Mouse (Mus musculus) urinary bladder, postnatal 10 days (tissue): ENCODE measurements at regions not wholly inside any gene's neighbourhood (a gene's known extent, or its start where the extent isn't known, plus 50 kb on each side); places are given as distances from the start of the nearest gene placed in this dataset.

Experiments
- DNase-seq: peaks from one replicate; pipeline ENCODE4 v3.0.0; 2022; ENCODE audit warnings: low spot score

DNA sequence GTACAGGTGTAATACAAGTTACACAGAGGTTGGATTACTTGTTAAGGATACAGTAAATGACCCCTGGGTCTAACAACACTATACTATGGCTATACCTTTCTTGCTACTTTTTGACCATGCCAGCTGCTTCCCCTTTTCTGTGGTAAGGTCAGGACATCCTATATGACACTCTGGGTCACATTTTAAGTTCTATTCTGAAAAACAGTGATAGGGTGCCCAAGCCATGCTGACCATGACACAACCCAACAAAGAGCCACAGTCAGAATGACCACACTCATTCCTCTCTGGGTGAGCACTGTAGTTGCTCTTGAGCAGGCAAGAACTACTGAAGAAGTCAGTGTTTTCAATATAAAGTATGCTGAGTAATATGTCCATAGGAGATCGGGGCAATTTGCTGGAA, 64.3 kb upstream of the Tnfsf11 start:
- DNase-seq, result no peak

DNA sequence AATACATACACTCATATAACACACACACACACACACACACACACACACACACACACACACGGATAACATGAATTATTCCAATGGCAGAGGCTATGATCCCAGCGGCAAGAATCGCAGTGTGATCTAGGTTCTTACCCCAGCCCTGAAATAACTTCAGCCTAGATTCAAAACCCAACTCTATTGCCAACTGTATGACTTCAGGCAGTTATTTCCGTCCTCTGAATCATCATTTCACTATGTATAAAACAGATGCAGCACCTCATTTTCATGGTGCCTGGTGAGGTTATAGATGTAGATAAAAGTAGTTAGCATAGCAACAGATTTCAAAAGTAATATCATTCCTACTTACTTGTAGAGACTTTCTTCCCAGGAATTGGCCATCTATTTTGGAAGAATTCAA, 61.0 kb upstream of the Tnfsf11 start:
- DNase-seq, result no peak

DNA sequence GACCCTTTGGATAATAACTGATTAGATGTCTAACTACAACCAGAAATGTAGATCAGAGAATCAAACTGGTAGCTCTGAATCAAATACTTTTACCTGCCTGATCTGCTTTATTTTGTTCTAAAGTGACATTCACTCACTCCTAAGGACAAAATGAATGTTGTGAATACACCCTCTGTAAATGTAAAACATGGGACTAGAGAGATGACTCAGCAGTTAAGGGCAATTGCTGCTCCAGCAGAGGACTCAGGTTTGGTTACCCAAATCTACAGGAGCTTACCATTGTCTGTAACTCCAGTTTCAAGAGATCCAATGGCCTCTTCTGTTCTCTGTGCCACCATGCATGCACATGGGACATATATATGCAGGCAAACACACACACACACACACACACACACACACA, 57.0 kb upstream of the Tnfsf11 start:
- no peak for DNase-seq

DNA sequence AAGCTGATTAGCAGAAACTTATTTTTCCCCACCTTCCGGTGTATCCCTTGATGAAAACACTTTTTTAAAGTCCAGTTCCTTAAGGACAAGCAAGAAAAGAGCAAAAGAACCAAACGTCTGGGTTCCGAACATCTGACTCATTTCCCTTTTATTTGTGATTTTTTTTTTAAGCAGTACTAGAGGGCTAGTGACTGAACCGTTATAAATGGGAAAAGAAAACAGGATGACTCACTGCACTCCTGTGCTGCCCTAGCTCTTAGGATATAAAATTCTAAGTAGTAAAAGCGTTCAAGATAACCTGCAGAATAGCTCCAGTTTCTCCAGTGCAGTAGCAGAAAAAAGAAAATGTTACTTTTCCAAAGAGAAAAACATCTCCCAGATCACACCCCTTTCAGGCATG, 55.3 kb upstream of the Tnfsf11 start:
- DNase-seq, result no peak
